Mouse (Mus musculus) limb, embryonic 10.5 days (tissue): ENCODE data around the gene Hist1h2ag. TPM values are rescaled to one million over a fixed set of nuclear protein-coding genes. Genes with fewer than 3 reads are reported as not detected.

Source experiments
- DNase-seq: peaks from one replicate; pipeline ENCODE4 v3.0.0-alpha.2; 2017; ENCODE audit warnings: low spot score
- H3K27ac ChIP-seq: fragments of 300-500 bp; sonication (generic); 2 replicates; pipeline ENCODE4 v1.5.1; 2016; ENCODE audit warnings: mild to moderate bottlenecking
- H3K27me3 ChIP-seq: fragments of 300-500 bp; sonication (generic); 2 replicates; pipeline ENCODE4 v1.6.1; 2016; ENCODE audit warnings: low read depth, mild to moderate bottlenecking; ENCODE audit not compliant: poor library complexity, severe bottlenecking
- H3K36me3 ChIP-seq: fragments of 300-500 bp; sonication (generic); 2 replicates; pipeline ENCODE4 v1.6.1; 2016; ENCODE audit warnings: mild to moderate bottlenecking, moderate library complexity
- H3K4me1 ChIP-seq: fragments of 300-500 bp; sonication (generic); 2 replicates; pipeline ENCODE4 v1.6.1; 2016
- H3K4me3 ChIP-seq: fragments of 300-500 bp; sonication (generic); 2 replicates; pipeline ENCODE4 v1.5.1; 2016; ENCODE audit warnings: mild to moderate bottlenecking, moderate library complexity
- H3K9me3 ChIP-seq: fragments of 300-500 bp; sonication (generic); replicated peaks from 2 replicates; pipeline ENCODE4 v1.6.1; 2016; ENCODE audit warnings: mild to moderate bottlenecking
- WGBS: fragments of 180-500 bp; shearing (Covaris S2); methylation state at CpG from one replicate; pipeline ENCODE4 v1.1.7; 2016; 5-methylcytosine and 5-hydroxymethylcytosine counted together
- microRNA-seq: library from miRNA; unstranded; fragments of <30 nt; microRNA quantifications from one replicate; pipeline ENCODE4, GENCODE M21; 2017
- polyA plus RNA-seq: library from polyadenylated mRNA; unstranded; fragments of >200 nt; fragmentation: Nextera tagmentation; extraction: Ambion mirVana; gene quantifications from 2 replicates; pipeline ENCODE4 v1.2.1, GENCODE M21; 2016

The Hist1h2ag gene
- polyA plus RNA-seq, 1 experiment from 2014 or later: 81.0 TPM

DNA sequence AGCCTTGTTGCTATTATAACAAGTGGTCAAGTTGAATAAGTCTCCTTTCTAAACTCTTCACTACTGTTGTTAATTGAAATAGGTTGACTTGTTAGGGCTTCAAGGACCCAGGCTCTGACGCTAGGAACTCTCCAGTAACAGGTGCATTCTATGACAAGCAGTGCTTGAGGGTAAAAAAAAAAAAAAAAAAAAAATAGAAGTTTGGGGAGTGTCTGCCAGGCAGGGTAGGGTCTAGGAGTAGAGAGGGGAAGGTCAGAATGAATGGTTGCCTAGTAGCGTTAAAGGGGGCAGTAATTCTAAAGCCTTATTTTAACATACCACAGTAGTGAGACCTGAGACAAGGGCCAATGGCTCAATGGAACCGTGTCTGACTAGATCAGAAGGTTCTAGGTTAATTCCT is 44.3 kb downstream of the Hist1h2ag start:
- Histone ChIP-seq H3K4me1 (peaks cover 29% of the 10 kb centered on the region), H3K27me3 (peaks cover 85% of the 10 kb centered on the region), H3K4me3 (no peak overlapping the region), H3K27ac (no peak overlapping the region), H3K36me3 (no peaks in the 10 kb centered on the region), H3K9me3 (no peaks in the 10 kb centered on the region)
- no peak for DNase-seq
- WGBS: 23% methylated on average over 3 of the region's 3 CpGs

DNA sequence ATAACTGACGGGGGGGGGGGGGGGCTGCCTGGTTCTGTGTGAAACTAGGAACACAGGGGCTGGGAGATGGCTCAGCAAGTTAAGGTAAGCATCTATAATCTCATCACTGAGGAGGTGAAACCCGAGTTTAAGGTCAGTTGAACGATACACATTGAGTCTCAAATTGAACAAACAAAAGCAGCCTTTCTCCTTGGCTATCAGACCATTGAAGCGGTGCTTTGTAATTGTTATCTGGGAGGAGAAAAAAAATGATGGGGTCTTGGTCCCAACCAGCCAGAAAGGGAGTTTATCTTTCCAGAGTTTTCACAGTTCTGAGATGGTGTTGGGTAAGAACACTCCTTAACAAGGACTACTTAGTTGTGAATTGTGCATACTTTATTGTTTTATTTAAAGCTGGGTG is 44.9 kb downstream of the Hist1h2ag start:
- Histone ChIP-seq H3K36me3 (no peaks in the 10 kb centered on the region), H3K27me3 (peaks cover 82% of the 10 kb centered on the region), H3K4me3 (peak overlapping the region; percentile 52), H3K9me3 (no peaks in the 10 kb centered on the region), H3K4me1 (peaks cover 29% of the 10 kb centered on the region), H3K27ac (no peak overlapping the region)
- no peak for DNase-seq
- 16% methylated on average over 4 of the region's 4 CpGs for WGBS

DNA sequence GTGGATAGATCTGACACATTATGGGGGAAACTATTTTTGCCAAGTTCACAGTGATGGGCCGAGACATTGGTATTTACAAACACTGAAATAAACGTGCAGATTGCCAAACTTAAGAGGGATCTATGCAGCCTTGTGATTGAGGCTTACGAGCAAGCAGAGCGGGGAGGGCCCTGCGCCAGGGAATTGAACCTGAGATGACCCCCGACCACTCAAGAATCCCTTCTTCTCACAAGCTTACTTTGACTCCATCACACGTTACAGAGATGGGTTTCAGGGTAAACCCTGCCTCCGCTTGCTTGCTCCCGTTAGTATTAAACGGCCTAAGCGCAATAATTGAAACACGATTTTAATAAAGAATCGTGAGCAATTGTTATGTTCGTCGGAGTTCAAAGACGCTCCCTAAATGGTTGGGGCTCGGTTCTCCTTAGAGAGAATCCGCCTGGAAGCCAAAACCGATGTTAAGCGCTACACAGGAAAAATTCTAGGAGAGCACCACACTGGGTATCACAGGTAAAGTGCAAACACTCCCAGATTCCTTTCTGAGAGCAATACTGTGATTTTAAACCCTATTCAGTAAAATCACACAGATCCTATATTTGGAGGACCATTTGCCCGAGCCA is 45.4 kb downstream of the Hist1h2ag start:
- Histone ChIP-seq H3K4me1 (peaks cover 29% of the 10 kb centered on the region), H3K9me3 (no peaks in the 10 kb centered on the region), H3K27ac (no peak overlapping the region), H3K4me3 (peak overlapping the region; percentile 52), H3K36me3 (no peaks in the 10 kb centered on the region), H3K27me3 (peaks cover 78% of the 10 kb centered on the region)
- DNase-seq: no peak
- under 1% methylated on average over 21 of the region's 21 CpGs for WGBS

DNA sequence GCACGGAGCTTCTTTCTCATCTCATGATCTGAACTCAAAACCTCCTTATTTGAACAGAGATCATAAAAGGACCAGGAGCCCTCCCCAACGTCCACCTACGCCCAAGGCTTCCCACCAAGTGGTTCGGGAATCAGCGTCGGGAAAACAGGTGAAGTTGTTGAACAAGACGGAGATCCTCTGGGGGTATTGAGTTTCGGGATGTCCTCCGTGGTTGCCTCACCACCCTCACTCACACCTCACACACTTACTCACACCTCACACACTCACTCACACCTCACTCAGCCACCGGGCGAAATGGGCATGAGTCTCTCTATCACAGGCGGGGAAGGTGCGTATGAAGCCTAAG is 45.9 kb downstream of the Hist1h2ag start:
- Histone ChIP-seq H3K9me3 (no peaks in the 10 kb centered on the region), H3K4me1 (peaks cover 27% of the 10 kb centered on the region), H3K36me3 (no peaks in the 10 kb centered on the region), H3K27ac (no peak overlapping the region), H3K4me3 (peak overlapping the region; percentile 52), H3K27me3 (peaks cover 73% of the 10 kb centered on the region)
- no peak for DNase-seq
- under 1% methylated on average over 13 of the region's 13 CpGs for WGBS

DNA sequence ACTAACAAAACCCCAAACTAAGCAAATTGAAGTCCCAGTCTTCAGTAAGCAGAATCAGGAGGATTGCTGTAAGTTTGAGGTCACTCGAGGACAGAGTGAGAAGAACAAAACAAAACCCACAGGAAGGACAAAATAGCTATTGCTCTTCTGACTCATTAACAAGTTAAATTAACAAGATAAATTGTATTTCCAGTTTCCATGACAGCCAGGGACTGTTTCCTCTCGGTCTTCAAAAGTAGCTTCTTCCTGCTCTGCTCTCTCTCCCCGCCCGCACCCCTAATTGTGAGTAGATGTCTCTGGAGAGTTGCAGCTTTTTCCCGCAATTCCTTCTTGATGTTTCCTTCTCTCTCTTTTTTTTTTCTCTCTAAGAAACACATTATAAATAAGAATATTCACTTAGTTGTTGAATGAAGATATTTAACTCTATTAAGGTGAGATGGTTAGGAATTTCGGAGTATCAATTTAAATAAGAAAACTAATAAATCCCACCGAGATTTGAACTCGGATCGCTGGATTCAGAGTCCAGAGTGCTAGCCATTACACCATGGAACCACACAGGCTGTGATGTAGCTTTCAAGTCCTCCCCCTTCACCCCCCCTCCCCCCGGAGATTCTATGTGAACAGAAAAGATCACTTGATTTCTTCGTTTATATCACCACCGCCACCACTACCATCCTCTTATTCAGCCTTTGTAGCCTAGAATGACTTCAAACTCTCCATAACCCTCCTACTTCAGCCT is 46.5 kb downstream of the Hist1h2ag start:
- WGBS: 2% methylated on average over 12 of the region's 12 CpGs
- Histone ChIP-seq H3K36me3 (no peaks in the 10 kb centered on the region), H3K27ac (no peak overlapping the region), H3K27me3 (peaks cover 68% of the 10 kb centered on the region), H3K4me3 (peak overlapping the region; percentile 52), H3K4me1 (peaks cover 25% of the 10 kb centered on the region), H3K9me3 (no peaks in the 10 kb centered on the region)
- DNase-seq: peak; percentile 72

DNA sequence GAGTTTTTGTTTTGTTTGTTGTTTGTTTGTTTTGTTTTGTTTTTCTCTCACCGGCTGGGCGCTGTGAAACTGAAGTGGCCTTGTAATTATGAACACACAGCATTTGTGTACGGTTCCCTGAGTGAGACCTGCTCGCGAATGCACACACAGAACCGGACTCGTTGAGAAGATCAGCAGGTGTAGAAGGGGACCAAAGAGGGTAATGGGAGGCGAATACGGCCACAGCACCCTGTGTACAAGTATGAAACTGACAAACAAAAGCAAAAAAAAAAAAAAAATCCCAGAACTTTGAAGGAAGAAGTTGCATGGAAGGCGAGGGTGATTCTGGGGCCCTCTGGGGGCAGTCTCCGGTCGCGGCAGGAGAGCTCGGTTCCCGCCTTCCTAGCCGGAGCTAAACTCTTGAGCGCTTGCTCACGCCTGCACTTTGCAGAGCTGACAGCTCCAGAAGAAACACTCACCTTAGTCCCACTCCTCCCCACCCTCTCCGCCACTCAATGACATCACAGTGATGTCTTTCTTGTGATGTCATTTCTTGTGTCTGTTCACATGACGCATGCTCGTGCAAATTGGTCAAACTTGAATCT is 47.3 kb downstream of the Hist1h2ag start:
- DNase-seq: peak; percentile 67
- peak overlapping the region; percentile 52 for H3K4me3 ChIP-seq
- peaks cover 59% of the 10 kb centered on the region for H3K27me3 ChIP-seq
- peaks cover 25% of the 10 kb centered on the region for H3K4me1 ChIP-seq
- under 1% methylated on average over 21 of the region's 21 CpGs for WGBS
- no peaks in the 10 kb centered on the region for H3K36me3 ChIP-seq
- no peaks in the 10 kb centered on the region for H3K9me3 ChIP-seq
- no peak overlapping the region for H3K27ac ChIP-seq

DNA sequence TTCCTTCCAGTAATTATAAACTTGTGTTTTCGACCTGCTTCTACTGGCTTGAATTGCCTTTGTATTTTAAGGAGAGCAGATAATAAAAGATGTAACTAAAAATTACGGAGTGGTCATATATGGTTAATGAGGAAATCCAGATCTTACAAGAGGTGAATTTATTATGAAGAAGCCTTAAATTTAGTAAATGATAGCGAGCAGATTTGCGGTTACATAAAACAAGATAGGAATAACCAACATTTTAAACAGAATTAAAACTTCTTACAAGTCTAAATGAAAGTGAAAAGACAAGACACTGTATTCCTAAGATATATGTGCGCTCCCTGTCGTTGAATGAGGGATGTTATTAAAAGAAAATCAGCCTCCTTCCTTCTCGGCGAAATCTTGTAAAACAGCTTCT is 47.8 kb downstream of the Hist1h2ag start:
- Histone ChIP-seq H3K27me3 (peaks cover 54% of the 10 kb centered on the region), H3K36me3 (no peaks in the 10 kb centered on the region), H3K4me1 (peaks cover 25% of the 10 kb centered on the region), H3K9me3 (no peaks in the 10 kb centered on the region), H3K4me3 (peak overlapping the region; percentile 52), H3K27ac (no peak overlapping the region)
- no peak for DNase-seq
- WGBS: 5% methylated on average over 8 of the region's 8 CpGs

DNA sequence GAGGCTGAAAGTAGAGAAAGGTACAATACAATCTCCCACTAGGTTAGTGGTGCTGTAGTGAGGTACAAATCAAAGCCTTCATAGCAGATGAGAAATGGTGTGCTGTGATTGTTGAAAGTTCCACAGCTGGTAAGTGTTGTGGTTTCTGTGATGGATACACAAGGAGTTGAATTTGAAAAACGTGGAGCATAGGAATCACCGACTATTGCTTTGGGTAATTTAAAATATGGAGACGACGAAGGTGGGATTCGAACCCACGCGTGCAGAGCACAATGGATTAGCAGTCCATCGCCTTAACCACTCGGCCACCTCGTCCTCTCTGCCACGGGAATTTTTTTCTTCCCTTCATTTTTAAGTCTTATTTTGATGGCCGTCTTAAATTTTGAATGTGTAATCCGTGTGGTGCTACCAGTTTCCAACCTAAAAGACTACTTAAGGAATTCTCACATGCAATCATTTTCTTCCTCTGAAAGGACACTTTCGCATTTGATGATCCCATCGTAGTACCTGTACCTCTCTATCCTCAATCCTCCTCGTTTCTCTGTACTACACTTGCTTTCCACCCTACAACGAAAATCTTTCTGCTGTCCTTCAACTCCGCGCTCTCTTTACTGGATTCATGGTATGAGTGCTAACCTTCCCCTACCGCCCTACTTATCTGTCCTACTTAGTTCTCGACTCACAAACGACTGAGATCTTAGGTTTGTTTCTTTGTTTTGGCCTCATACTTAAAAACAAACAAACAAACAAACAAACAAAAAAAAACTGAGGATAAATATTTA is 48.6 kb downstream of the Hist1h2ag start:
- DNase-seq: peak; percentile 80
- Histone ChIP-seq H3K36me3 (no peaks in the 10 kb centered on the region), H3K4me1 (peaks cover 25% of the 10 kb centered on the region), H3K9me3 (no peaks in the 10 kb centered on the region), H3K27me3 (peaks cover 47% of the 10 kb centered on the region), H3K27ac (no peak overlapping the region), H3K4me3 (peak overlapping the region; percentile 52)
- under 1% methylated on average over 22 of the region's 22 CpGs for WGBS

DNA sequence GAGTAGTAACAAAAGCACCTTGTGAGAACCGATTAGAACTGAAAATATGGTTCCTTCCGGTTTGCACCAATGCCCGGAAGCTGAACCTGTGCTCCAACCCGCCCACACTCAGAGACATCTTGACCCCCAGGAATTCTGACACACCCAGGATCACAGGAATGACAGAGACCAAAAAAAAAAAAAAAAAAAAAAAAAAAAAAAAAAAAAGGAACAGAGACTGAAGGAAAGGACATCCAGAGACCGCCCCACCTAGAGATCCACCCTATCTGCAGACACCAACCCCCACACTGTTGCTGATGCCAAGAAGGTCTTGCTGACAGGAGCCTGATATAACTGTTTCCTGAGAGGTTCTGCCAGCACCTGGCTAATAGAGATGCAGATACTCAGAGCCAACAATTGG is 50.2 kb downstream of the Hist1h2ag start:
- H3K4me1 ChIP-seq: peaks cover 23% of the 10 kb centered on the region
- DNase-seq: no peak
- 83% methylated on average over 5 of the region's 5 CpGs for WGBS
- H3K4me3 ChIP-seq: no peak overlapping the region
- no peaks in the 10 kb centered on the region for H3K36me3 ChIP-seq
- no peaks in the 10 kb centered on the region for H3K9me3 ChIP-seq
- H3K27me3 ChIP-seq: peaks cover 40% of the 10 kb centered on the region
- H3K27ac ChIP-seq: no peak overlapping the region

Small RNA genes within 50 kb of the gene (microRNA-seq; reads per million reads assigned to microRNA genes)
- gene Gm26300 (not detected), gene Gm44390 (1.5 reads per million), gene Gm44486 (not detected)

Other genes with a start within 250 kb of the Hist1h2ag start
- 17.9 and 22.1 TPM in 2 replicates for gene Hist1h2bq, start 232.7 kb downstream of the Hist1h2ag start, polyA plus RNA-seq
- gene Hist1h2ao, start 232.5 kb downstream of the Hist1h2ag start, polyA plus RNA-seq: 2.0 and 2.1 TPM in 2 replicates
- gene Hist1h4m, start 231.2 kb downstream of the Hist1h2ag start, polyA plus RNA-seq: not detected in 2 replicates
- gene Hist1h4n, start 210.7 kb downstream of the Hist1h2ag start, polyA plus RNA-seq: 10.5 and 11.5 TPM in 2 replicates
- 6,450 and 6,557 TPM in 2 replicates for gene Hist1h2ap, start 209.4 kb downstream of the Hist1h2ag start, polyA plus RNA-seq
- 19.4 and 23.0 TPM in 2 replicates for gene Hist1h2br, start 209.2 kb downstream of the Hist1h2ag start, polyA plus RNA-seq
- 22.4 and 27.0 TPM in 2 replicates for gene Zfp184, start 97.8 kb downstream of the Hist1h2ag start, polyA plus RNA-seq
- gene Pom121l2, start 61.8 kb downstream of the Hist1h2ag start, polyA plus RNA-seq: 0.14 and 0.28 TPM in 2 replicates
- 0.20 TPM in 1 of 2 replicates, not detected in the other for gene Prss16, start 33.2 kb downstream of the Hist1h2ag start, polyA plus RNA-seq
- 7.3 and 8.5 TPM in 2 replicates for gene Hist1h2ah, start 7.4 kb downstream of the Hist1h2ag start, polyA plus RNA-seq
- gene Hist1h2bk, start 7.1 kb downstream of the Hist1h2ag start, polyA plus RNA-seq: 10.3 and 11.8 TPM in 2 replicates
- 27.4 and 36.3 TPM in 2 replicates for gene Hist1h4i, start 1.6 kb downstream of the Hist1h2ag start, polyA plus RNA-seq
- 14.5 and 20.7 TPM in 2 replicates for gene Hist1h2bj, start 270 bp upstream of the Hist1h2ag start, polyA plus RNA-seq
- gene Vmn1r188, start 41.5 kb upstream of the Hist1h2ag start, polyA plus RNA-seq: not detected in 2 replicates
- gene Vmn1r189, start 62.9 kb upstream of the Hist1h2ag start, polyA plus RNA-seq: not detected in 2 replicates
- not detected in 2 replicates for gene Vmn1r191, start 141.0 kb upstream of the Hist1h2ag start, polyA plus RNA-seq
- not detected in 2 replicates for gene Vmn1r192, start 148.2 kb upstream of the Hist1h2ag start, polyA plus RNA-seq
- gene Vmn1r193, start 180.2 kb upstream of the Hist1h2ag start, polyA plus RNA-seq: not detected in 2 replicates
- not detected in 2 replicates for gene Vmn1r194, start 201.3 kb upstream of the Hist1h2ag start, polyA plus RNA-seq
- gene Vmn1r195, start 227.6 kb upstream of the Hist1h2ag start, polyA plus RNA-seq: not detected in 2 replicates
- gene Vmn1r196, start 247.0 kb upstream of the Hist1h2ag start, polyA plus RNA-seq: not detected in 2 replicates